Mouse (Mus musculus) bone marrow macrophage, adult 2 months (primary cell): ENCODE measurements around the gene Trim75.

Source experiments
- CTCF ChIP-seq: IDR thresholded peaks from 2 replicates; pipeline ENCODE4 v1.5.1; 2012; ENCODE audit warnings: low read depth, mild to moderate bottlenecking, low read length, moderate library complexity
- POLR2A ChIP-seq: IDR thresholded peaks from 2 replicates; pipeline ENCODE4 v1.6.1; 2012; ENCODE audit warnings: mild to moderate bottlenecking, low read depth, low read length, borderline replicate concordance

- TF ChIP-seq POLR2A (no peak), CTCF (no peak)
Measured at GRCm38 (mm10) chr8:64942946-64943345, 44.7 kb downstream of the Trim75 start.
